Mouse (Mus musculus): ENCODE results near the gene Ms4a18.
A peak's percentile ranks its signal among the peaks of the same experiment; 100 is the strongest.
"Not testable (repeated sequence)": the region's sequence is repeated elsewhere in the genome, so short reads cannot be mapped to it uniquely, and the experiment has no call there.

Ms4a18 gene

GRCm38 (mm10) chr19:11017891-11018290 lies at the start of gene Ms4a18:
TSS of gene Ms4a18 (minus strand) at chr19:11018031.
- no peak for DNase-seq

- DNase-seq: no peak
Measured at GRCm38 (mm10) chr19:11065202-11065875, 47.5 kb upstream of the Ms4a18 start.

- DNase-seq: no peak
Measured at GRCm38 (mm10) chr19:11060900-11061299, 43.1 kb upstream of the Ms4a18 start.

GRCm38 (mm10) chr19:11059967-11060366 lies 42.1 kb upstream of the Ms4a18 start:
- DNase-seq: no peak

GRCm38 (mm10) chr19:11055700-11056099 lies 37.9 kb upstream of the Ms4a18 start:
- not testable (repeated sequence) for DNase-seq

- DNase-seq: no peak
Measured at GRCm38 (mm10) chr19:11053277-11053676, 35.4 kb upstream of the Ms4a18 start.

- no peak for DNase-seq
Measured at GRCm38 (mm10) chr19:11052877-11053276, 35.0 kb upstream of the Ms4a18 start.

- DNase-seq: no peak
Measured at GRCm38 (mm10) chr19:11050286-11050685, 32.5 kb upstream of the Ms4a18 start.

- DNase-seq: no peak
Measured at GRCm38 (mm10) chr19:11049426-11049825, 31.6 kb upstream of the Ms4a18 start.

GRCm38 (mm10) chr19:11048503-11048902 lies 30.7 kb upstream of the Ms4a18 start:
- no peak for DNase-seq

- DNase-seq: no peak
Measured at GRCm38 (mm10) chr19:11048009-11048408, 30.2 kb upstream of the Ms4a18 start.

GRCm38 (mm10) chr19:11044996-11045711 lies 27.3 kb upstream of the Ms4a18 start:
- DNase-seq: peak; percentile 24

- no peak for DNase-seq
Measured at GRCm38 (mm10) chr19:11044671-11044995, 26.8 kb upstream of the Ms4a18 start.

- no peak for DNase-seq
Measured at GRCm38 (mm10) chr19:11037570-11037969, 19.7 kb upstream of the Ms4a18 start.

- DNase-seq: no peak
Measured at GRCm38 (mm10) chr19:11022382-11022781, 4.6 kb upstream of the Ms4a18 start.

- no peak for DNase-seq
Measured at GRCm38 (mm10) chr19:11017251-11017650, 580 bp downstream of the Ms4a18 start.

- DNase-seq: no peak
Measured at GRCm38 (mm10) chr19:11015998-11016397, 1.8 kb downstream of the Ms4a18 start.

- DNase-seq: no peak
Measured at GRCm38 (mm10) chr19:11015468-11015867, 2.4 kb downstream of the Ms4a18 start.

GRCm38 (mm10) chr19:10993150-10993549 lies 24.7 kb downstream of the Ms4a18 start, which contains the start of gene Ms4a15:
TSS of gene Ms4a15 (minus strand) at chr19:10993250.
- no peak for DNase-seq

- no peak for DNase-seq
Measured at GRCm38 (mm10) chr19:10991911-10992310, 25.9 kb downstream of the Ms4a18 start.

GRCm38 (mm10) chr19:10990751-10991150 lies 27.1 kb downstream of the Ms4a18 start:
- no peak for DNase-seq

- no peak for DNase-seq
Measured at GRCm38 (mm10) chr19:10988563-10988962, 29.3 kb downstream of the Ms4a18 start.

GRCm38 (mm10) chr19:10985889-10986288 lies 31.9 kb downstream of the Ms4a18 start:
- DNase-seq: no peak

GRCm38 (mm10) chr19:10984551-10984950 lies 33.3 kb downstream of the Ms4a18 start:
- DNase-seq: no peak

- no peak for DNase-seq
Measured at GRCm38 (mm10) chr19:10983146-10983545, 34.7 kb downstream of the Ms4a18 start.

Data from right cerebral cortex, postnatal 25 days (tissue).